Mouse (Mus musculus) left cerebral cortex, postnatal 4 days (tissue): Measurements from ENCODE around the gene Ccnt1. TPM values are rescaled to one million over a fixed set of nuclear protein-coding genes. Genes with fewer than 3 reads are reported as not detected.
"Not testable (repeated sequence)": the region's sequence is repeated elsewhere in the genome, so short reads cannot be mapped to it uniquely, and the experiment has no call there.

ENCODE experiments used
- DNase-seq: peaks from one replicate; pipeline ENCODE4 v3.0.0-alpha.2; 2022
- intact Hi-C: fragments of 180-260 bp; cut with DNase I; formaldehyde crosslinking; loops from one replicate; pipeline ENCODE4 v1.15.1; 2025
- total RNA-seq, 2 experiments: library from RNA; stranded (reverse); gene quantifications; 2 replicates each; pipeline ENCODE4 v1.2.3; 2021

The Ccnt1 gene
- total RNA-seq, 2 experiments from 2014 or later: 51.5 to 61.1 TPM

- no peak for DNase-seq
- intact Hi-C loops: no loop called here
These were observed 13.5 kb downstream of the Ccnt1 start for GRCm38 (mm10) chr15:98557186-98557585.

- DNase-seq: no peak
- intact Hi-C loops: no loop called here
These were observed 14.8 kb downstream of the Ccnt1 start for GRCm38 (mm10) chr15:98555881-98556280.

GRCm38 (mm10) chr15:98552758-98553157 lies 18.0 kb downstream of the Ccnt1 start:
- intact Hi-C loops: no loop called here
- DNase-seq: no peak

- intact Hi-C loops: no loop called here
- DNase-seq: no peak
These were observed 23.9 kb downstream of the Ccnt1 start for GRCm38 (mm10) chr15:98546843-98547242.

- DNase-seq: no peak
- intact Hi-C loops: no loop called here
These were observed 25.6 kb downstream of the Ccnt1 start for GRCm38 (mm10) chr15:98545151-98545550.

- no peak for DNase-seq
- intact Hi-C loops: no loop called here
These were observed 27.4 kb downstream of the Ccnt1 start for GRCm38 (mm10) chr15:98543341-98543740.

- intact Hi-C loops: no loop called here
- no peak for DNase-seq
These were observed 29.7 kb downstream of the Ccnt1 start for GRCm38 (mm10) chr15:98541064-98541463.

- intact Hi-C loops: no loop called here
- DNase-seq: no peak
These were observed 32.8 kb downstream of the Ccnt1 start for GRCm38 (mm10) chr15:98537923-98538322.

- no peak for DNase-seq
- intact Hi-C loops: no loop called here
These were observed 33.8 kb downstream of the Ccnt1 start for GRCm38 (mm10) chr15:98536828-98537510.

- intact Hi-C loops: no loop called here
- DNase-seq: no peak
These were observed 34.8 kb downstream of the Ccnt1 start for GRCm38 (mm10) chr15:98535921-98536320.

GRCm38 (mm10) chr15:98533881-98534627 lies 36.7 kb downstream of the Ccnt1 start, which contains the start of gene Kansl2:
Gene Kansl2, minus strand, starts transcription at chr15:98534264.
- intact Hi-C loops: no loop called here
- DNase-seq: peak; percentile 98

- DNase-seq: no peak
- intact Hi-C loops: no loop called here
These were observed 37.6 kb downstream of the Ccnt1 start for GRCm38 (mm10) chr15:98533035-98533531.

- DNase-seq: no peak
- intact Hi-C loops: no loop called here
These were observed 38.4 kb downstream of the Ccnt1 start for GRCm38 (mm10) chr15:98532281-98532680.

- intact Hi-C loops: no loop called here
- no peak for DNase-seq
These were observed 42.6 kb downstream of the Ccnt1 start for GRCm38 (mm10) chr15:98528066-98528563.

GRCm38 (mm10) chr15:98527056-98527771 lies 43.5 kb downstream of the Ccnt1 start:
- DNase-seq: no peak
- intact Hi-C loops: no loop called here

- DNase-seq: no peak
- intact Hi-C loops: no loop called here
These were observed 44.7 kb downstream of the Ccnt1 start for GRCm38 (mm10) chr15:98526057-98526456.

GRCm38 (mm10) chr15:98521245-98521644 lies 49.5 kb downstream of the Ccnt1 start:
- intact Hi-C loops: no loop called here
- no peak for DNase-seq

- DNase-seq: peak; percentile 54
- intact Hi-C loops: loop anchor here (10.0 kb wide), 1 partner anchor 353 kb away; the partner anchor contains the start of genes Asb8 and Ccdc184
These were observed 53.1 kb downstream of the Ccnt1 start for GRCm38 (mm10) chr15:98517380-98518355.

- intact Hi-C loops: loop anchor here (10.0 kb wide), 1 partner anchor 350 kb away; the partner anchor contains the start of genes Asb8 and Ccdc184
- DNase-seq: not testable (repeated sequence)
These were observed 55.9 kb downstream of the Ccnt1 start for GRCm38 (mm10) chr15:98514845-98515244.

GRCm38 (mm10) chr15:98514146-98514545 lies 56.6 kb downstream of the Ccnt1 start:
- intact Hi-C loops: loop anchor here (10.0 kb wide), 1 partner anchor 349 kb away; the partner anchor contains the start of genes Asb8 and Ccdc184
- no peak for DNase-seq
